Mouse (Mus musculus) urinary bladder, postnatal 10 days (tissue): ENCODE data around the gene Vmn1r64.
"Not testable (repeated sequence)": the region's sequence is repeated elsewhere in the genome, so short reads cannot be mapped to it uniquely, and the experiment has no call there.

Experiments
- DNase-seq: peaks from one replicate; pipeline ENCODE4 v3.0.0; 2022; ENCODE audit warnings: low spot score

Vmn1r64 gene

GRCm38 (mm10) chr7:5884442-5884841, at the start of gene Vmn1r64:
TSS of gene Vmn1r64 (minus strand) at chr7:5884542.
- DNase-seq: no peak

DNA sequence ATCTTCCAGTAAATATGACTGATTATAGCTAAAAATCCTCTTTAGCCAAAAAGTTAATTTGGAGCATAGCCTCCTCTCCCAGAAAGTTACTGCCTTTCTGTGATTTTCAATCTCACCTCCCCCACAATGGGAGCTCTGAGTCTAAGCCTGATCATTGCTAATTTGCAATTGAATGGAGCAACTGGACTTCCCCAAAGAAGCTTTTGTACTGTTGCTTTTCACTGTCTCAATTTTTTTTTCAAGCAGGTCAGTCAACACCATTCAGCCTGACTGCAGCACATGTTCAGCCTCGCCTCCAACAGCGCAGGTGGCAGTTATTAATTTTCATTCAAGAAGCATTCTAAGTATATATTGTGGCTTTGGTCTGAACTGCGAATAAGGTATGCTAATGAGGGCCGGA, 14.9 kb upstream of the Vmn1r64 start:
- no peak for DNase-seq

DNA sequence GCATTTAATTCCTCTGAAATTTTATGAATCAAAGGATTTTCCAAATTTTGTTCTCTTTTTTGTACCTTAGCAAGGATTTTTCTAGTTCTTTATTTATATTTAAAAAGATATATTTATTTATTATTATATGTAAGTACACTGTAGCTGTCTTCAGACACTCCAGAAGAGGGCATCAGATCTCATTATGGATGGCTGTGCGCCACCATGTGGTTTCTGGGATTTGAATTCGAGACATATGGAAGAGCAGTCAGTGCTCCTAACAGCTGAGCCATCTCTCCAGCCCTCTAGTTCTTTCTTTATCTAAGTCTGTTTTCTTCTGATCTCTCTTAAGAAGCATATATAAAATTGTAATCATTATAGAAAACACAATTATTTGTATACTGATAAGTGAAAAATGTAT, 12.9 kb upstream of the Vmn1r64 start:
- DNase-seq: not testable (repeated sequence)
